Mouse (Mus musculus) T-helper 17 cell (primary cell): ENCODE measurements around the gene Osbpl10.

Experiments
- in situ Hi-C, 2 experiments: fragments of 300-600 bp; cut with MboI, MseI; formaldehyde crosslinking; loops; 1 replicate in 1 of 2; 2 replicates in 1 of 2; pipeline ENCODE4 v1.15.1; 2025; ENCODE audit warnings: high pct_unique_total_duplicates in 2 of 2

Gene Osbpl10

GRCm38 (mm10) chr9:115064834-115065233, 86.5 kb downstream of the Osbpl10 start:
- in situ Hi-C loops: no loop called here

GRCm38 (mm10) chr9:115067071-115067470, 88.7 kb downstream of the Osbpl10 start:
- in situ Hi-C loops: no loop called here

- in situ Hi-C loops: no loop called here
These were observed 96.8 kb downstream of the Osbpl10 start for GRCm38 (mm10) chr9:115075191-115075590.

- in situ Hi-C loops: loop anchor here in 1 of 2 experiments (10.0 kb wide), 1 partner anchor 724 kb away; no protein-coding TSS in a partner anchor
These were observed 110.1 kb downstream of the Osbpl10 start for GRCm38 (mm10) chr9:115088295-115088993.

GRCm38 (mm10) chr9:115089644-115090043, 111.3 kb downstream of the Osbpl10 start:
- in situ Hi-C loops: loop anchor here in 1 of 2 experiments (10.0 kb wide), 1 partner anchor 725 kb away; no protein-coding TSS in a partner anchor

GRCm38 (mm10) chr9:115096481-115096880, 118.1 kb downstream of the Osbpl10 start:
- in situ Hi-C loops: no loop called here

- in situ Hi-C loops: no loop called here
These were observed 119.0 kb downstream of the Osbpl10 start for GRCm38 (mm10) chr9:115097340-115097739.

GRCm38 (mm10) chr9:115100181-115100915, 122.0 kb downstream of the Osbpl10 start:
- in situ Hi-C loops: no loop called here

- in situ Hi-C loops: loop anchor here in 1 of 2 experiments (5.0 kb wide), 1 partner anchor 50 kb away; no protein-coding TSS in a partner anchor
These were observed 129.1 kb downstream of the Osbpl10 start for GRCm38 (mm10) chr9:115107430-115107829.

GRCm38 (mm10) chr9:115110655-115111054, 132.3 kb downstream of the Osbpl10 start:
- in situ Hi-C loops: no loop called here

- in situ Hi-C loops: no loop called here
These were observed 138.9 kb downstream of the Osbpl10 start for GRCm38 (mm10) chr9:115117314-115117713.

- in situ Hi-C loops: no loop called here
These were observed 141.9 kb downstream of the Osbpl10 start for GRCm38 (mm10) chr9:115120276-115120675.

- in situ Hi-C loops: no loop called here
These were observed 142.4 kb downstream of the Osbpl10 start for GRCm38 (mm10) chr9:115120678-115121224.

- in situ Hi-C loops: no loop called here
These were observed 149.0 kb downstream of the Osbpl10 start for GRCm38 (mm10) chr9:115127342-115127741.

- in situ Hi-C loops: loop anchor here in 1 of 2 experiments (10.0 kb wide), 1 partner anchor 901 kb away; no protein-coding TSS in a partner anchor
These were observed 155.6 kb downstream of the Osbpl10 start for GRCm38 (mm10) chr9:115133926-115134325.

GRCm38 (mm10) chr9:115134736-115135135, 156.4 kb downstream of the Osbpl10 start:
- in situ Hi-C loops: loop anchor here in 1 of 2 experiments (10.0 kb wide), 1 partner anchor 900 kb away; no protein-coding TSS in a partner anchor

- in situ Hi-C loops: loop anchor here in 1 of 2 experiments (10.0 kb wide), 1 partner anchor 899 kb away; no protein-coding TSS in a partner anchor
These were observed 157.0 kb downstream of the Osbpl10 start for GRCm38 (mm10) chr9:115135352-115135751.

GRCm38 (mm10) chr9:115137858-115138257, 159.5 kb downstream of the Osbpl10 start:
- in situ Hi-C loops: loop anchor here in 1 of 2 experiments (10.0 kb wide), 1 partner anchor 897 kb away; no protein-coding TSS in a partner anchor

GRCm38 (mm10) chr9:115139597-115140332, 161.4 kb downstream of the Osbpl10 start:
- in situ Hi-C loops: loop anchor here in 1 of 2 experiments (10.0 kb wide), 1 partner anchor 895 kb away; no protein-coding TSS in a partner anchor

GRCm38 (mm10) chr9:115147141-115147540, 168.8 kb downstream of the Osbpl10 start:
- in situ Hi-C loops: no loop called here
